Mouse (Mus musculus) heart, embryonic 13.5 days (tissue): ENCODE results near the gene Nphp4. TPM values are rescaled to one million over a fixed set of nuclear protein-coding genes. Genes with fewer than 3 reads are reported as not detected.

Experiments
- ATAC-seq: fragments of 200-750 bp; cut with Nextera tagmentation; 2 replicates; pipeline ENCODE4 v1.8.0; 2017; ENCODE audit warnings: moderate TSS enrichment; ENCODE audit not compliant: insufficient number of reproducible peaks, low FRiP score, low TSS enrichment; ENCODE audit errors: extremely low read depth
- H3K27ac ChIP-seq: fragments of 300-500 bp; sonication (generic); replicated peaks from 2 replicates; pipeline ENCODE4 v1.5.1; 2015; ENCODE audit warnings: moderate library complexity, mild to moderate bottlenecking, inconsistent platforms
- H3K27me3 ChIP-seq: fragments of 300-500 bp; sonication (generic); replicated peaks from 2 replicates; pipeline ENCODE4 v1.6.1; 2015; ENCODE audit warnings: mild to moderate bottlenecking, inconsistent platforms
- H3K36me3 ChIP-seq: fragments of 300-500 bp; sonication (generic); 2 replicates; pipeline ENCODE4 v1.6.1; 2015; ENCODE audit warnings: mild to moderate bottlenecking, inconsistent platforms
- H3K4me1 ChIP-seq: fragments of 300-500 bp; sonication (generic); 2 replicates; pipeline ENCODE4 v1.6.1; 2015; ENCODE audit warnings: inconsistent platforms
- H3K4me2 ChIP-seq: fragments of 300-500 bp; sonication (generic); 2 replicates; pipeline ENCODE4 v1.6.1; 2015; ENCODE audit warnings: inconsistent platforms, mild to moderate bottlenecking, moderate library complexity
- H3K4me3 ChIP-seq: fragments of 300-500 bp; sonication (generic); 2 replicates; pipeline ENCODE4 v1.5.1; 2015; ENCODE audit warnings: moderate library complexity, mild to moderate bottlenecking, inconsistent platforms
- H3K9ac ChIP-seq: fragments of 300-500 bp; sonication (generic); 2 replicates; pipeline ENCODE4 v1.6.1; 2015; ENCODE audit warnings: inconsistent platforms, mild to moderate bottlenecking, moderate library complexity
- H3K9me3 ChIP-seq: fragments of 300-500 bp; sonication (generic); 2 replicates; pipeline ENCODE4 v1.6.1; 2016; ENCODE audit warnings: inconsistent platforms
- WGBS: fragments of 180-500 bp; shearing (Covaris S2); methylation state at CpG from one replicate; pipeline ENCODE4 v1.1.7; 2015; ENCODE audit warnings: mixed read lengths; 5-methylcytosine and 5-hydroxymethylcytosine counted together
- polyA plus RNA-seq: library from polyadenylated mRNA; unstranded; fragments of >200 nt; fragmentation: Nextera tagmentation; extraction: Ambion mirVana; gene quantifications from 2 replicates; pipeline ENCODE4 v1.2.1, GENCODE M21; 2015

Nphp4 gene
- polyA plus RNA-seq: 1.7 TPM in 2 replicates

DNA sequence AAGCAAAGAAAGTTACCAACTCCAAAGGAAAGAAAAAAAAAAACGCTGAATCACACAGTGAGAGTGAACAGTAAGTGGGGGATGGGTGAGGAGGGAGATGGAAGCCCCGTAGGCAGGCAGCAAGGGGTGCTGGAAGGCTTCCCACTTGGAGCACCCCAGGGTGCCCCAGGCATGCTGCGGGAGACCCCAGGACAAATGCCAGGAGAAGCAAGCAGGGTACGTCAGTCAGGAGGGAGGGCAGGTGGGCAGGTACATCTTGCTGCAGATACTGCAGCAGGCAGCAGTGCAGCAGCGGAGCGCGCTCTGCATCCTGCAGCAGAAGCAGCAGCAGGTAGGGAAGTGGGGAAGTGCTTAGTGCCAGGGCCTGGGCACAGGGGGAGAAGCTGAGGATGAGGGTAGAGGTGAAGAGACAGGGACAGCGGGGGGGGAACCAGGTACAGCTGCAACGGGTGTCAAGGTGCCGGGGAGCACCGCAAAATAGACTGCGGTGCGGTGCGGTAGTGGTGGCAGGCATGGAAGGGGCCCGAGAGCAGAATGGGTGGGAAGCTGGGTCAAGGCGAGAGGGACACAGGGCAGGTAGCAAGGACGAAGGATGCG is at the start of gene Nphp4:
Nphp4 (plus strand) TSS at position 280 of the 597 bp plus-strand sequence.
- ATAC-seq: no peak
- Histone ChIP-seq H3K27ac (no peak within 1 kb of the TSS), H3K4me3 (peak within 1 kb of the TSS; percentile 70), H3K9ac (peak within 1 kb of the TSS; percentile 86), H3K9me3 (peaks cover 11% of the 10 kb centered on the region; the same call in 1 of the 2 replicates), H3K4me1 (peaks cover 15% of the 10 kb centered on the region), H3K36me3 (no peaks in the 10 kb centered on the region), H3K27me3 (peaks cover 42% of the 10 kb centered on the region), H3K4me2 (peak within 1 kb of the TSS; percentile 88)
- 7% methylated on average over 18 of the region's 18 CpGs for WGBS

DNA sequence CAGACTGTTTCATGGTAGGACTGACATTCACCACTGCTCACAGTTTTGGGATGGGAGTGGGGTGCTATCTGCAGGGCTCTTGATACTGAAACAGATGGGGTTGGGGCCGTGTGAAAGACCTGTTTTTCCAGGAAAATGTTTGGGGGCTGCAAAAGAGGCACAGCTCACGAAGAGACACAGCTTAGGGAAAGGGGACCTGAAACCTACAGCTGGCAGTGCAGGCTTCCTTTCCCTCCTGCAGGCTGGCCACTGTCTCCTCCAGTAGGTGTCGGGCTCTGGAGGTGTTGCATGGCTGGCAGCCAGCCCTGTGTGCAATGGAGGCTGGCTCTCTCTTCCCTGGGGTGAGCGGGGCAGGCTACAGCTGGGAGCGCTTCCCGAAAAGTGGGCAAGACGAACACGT is 48.2 kb upstream of the Nphp4 start:
- ATAC-seq: no peak
- no peak overlapping the region for H3K27ac ChIP-seq
- H3K9ac ChIP-seq: no peak overlapping the region
- no peak overlapping the region for H3K4me3 ChIP-seq
- peaks cover 27% of the 10 kb centered on the region; the same call in 1 of the 2 replicates for H3K27me3 ChIP-seq
- WGBS: 49% methylated on average over 8 of the region's 8 CpGs
- no peak overlapping the region for H3K4me2 ChIP-seq
- peaks cover 3% of the 10 kb centered on the region; the same call in 1 of the 2 replicates for H3K9me3 ChIP-seq
- H3K4me1 ChIP-seq: no peaks in the 10 kb centered on the region
- H3K36me3 ChIP-seq: no peaks in the 10 kb centered on the region

DNA sequence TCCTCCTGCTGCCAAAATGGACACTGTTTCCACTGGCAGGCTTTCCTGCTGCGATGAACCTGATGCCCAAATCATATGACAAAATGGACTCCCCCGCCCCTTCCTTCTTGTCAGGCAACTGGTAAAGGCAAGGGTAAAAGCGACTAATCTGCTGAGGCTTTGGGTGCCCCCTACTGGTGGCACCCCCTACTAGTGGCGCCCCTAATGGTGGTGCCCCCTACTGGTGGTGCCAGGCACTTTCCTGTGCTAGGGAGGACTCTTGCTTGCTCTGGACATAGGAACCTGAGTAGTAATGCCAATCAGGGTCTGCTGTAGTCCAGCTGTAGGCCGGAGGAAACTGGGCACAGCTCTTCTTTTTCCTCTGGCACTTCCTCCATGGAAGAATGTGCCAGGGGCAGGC is 44.2 kb upstream of the Nphp4 start:
- Histone ChIP-seq H3K4me1 (peaks cover 5% of the 10 kb centered on the region), H3K27ac (no peak overlapping the region), H3K4me2 (no peak overlapping the region), H3K4me3 (no peak overlapping the region), H3K9ac (no peak overlapping the region), H3K9me3 (no peaks in the 10 kb centered on the region), H3K27me3 (peaks cover 40% of the 10 kb centered on the region), H3K36me3 (no peaks in the 10 kb centered on the region)
- ATAC-seq: no peak
- WGBS: 39% methylated on average over 5 of the region's 5 CpGs

DNA sequence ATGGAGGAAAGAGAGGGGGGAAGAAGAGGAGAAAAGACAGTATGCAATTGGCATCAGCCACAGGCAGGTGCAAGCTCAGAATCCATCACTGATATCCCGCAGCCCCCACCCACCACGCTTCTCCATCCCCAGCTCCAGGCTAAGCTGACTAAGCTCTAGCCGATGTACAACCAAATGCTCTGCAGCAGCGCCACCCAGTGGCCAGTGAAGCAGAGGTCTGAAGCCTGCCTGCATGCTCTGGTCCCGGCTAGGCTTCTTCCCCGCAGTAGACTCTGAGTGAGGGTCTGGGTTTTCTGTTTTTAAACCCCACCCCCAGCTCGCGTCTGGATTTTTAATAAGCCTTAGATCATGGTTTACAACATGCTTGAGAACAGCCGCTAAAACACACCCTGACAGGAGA is 41.7 kb upstream of the Nphp4 start:
- peak overlapping the region; percentile 31 for H3K4me3 ChIP-seq
- peaks cover 52% of the 10 kb centered on the region for H3K27me3 ChIP-seq
- no peak for ATAC-seq
- H3K9me3 ChIP-seq: no peaks in the 10 kb centered on the region
- 3% methylated on average over 9 of the region's 9 CpGs for whole genome bisulfite sequencing
- no peak overlapping the region for H3K9ac ChIP-seq
- peaks cover 5% of the 10 kb centered on the region for H3K4me1 ChIP-seq
- H3K27ac ChIP-seq: no peak overlapping the region
- H3K36me3 ChIP-seq: no peaks in the 10 kb centered on the region
- H3K4me2 ChIP-seq: peak overlapping the region; percentile 64

- no peak overlapping the region for H3K9ac ChIP-seq
- H3K4me3 ChIP-seq: peak overlapping the region; percentile 31
- peak overlapping the region; percentile 64 for H3K4me2 ChIP-seq
- no peak for ATAC-seq
- no peak overlapping the region for H3K27ac ChIP-seq
- H3K9me3 ChIP-seq: no peaks in the 10 kb centered on the region
- peaks cover 55% of the 10 kb centered on the region for H3K27me3 ChIP-seq
- peaks cover 5% of the 10 kb centered on the region for H3K4me1 ChIP-seq
- no peaks in the 10 kb centered on the region for H3K36me3 ChIP-seq
- 13% methylated on average over 10 of the region's 10 CpGs for WGBS
Observed at GRCm38 (mm10) chr4:152435255-152435654, 41.3 kb upstream of the Nphp4 start.

DNA sequence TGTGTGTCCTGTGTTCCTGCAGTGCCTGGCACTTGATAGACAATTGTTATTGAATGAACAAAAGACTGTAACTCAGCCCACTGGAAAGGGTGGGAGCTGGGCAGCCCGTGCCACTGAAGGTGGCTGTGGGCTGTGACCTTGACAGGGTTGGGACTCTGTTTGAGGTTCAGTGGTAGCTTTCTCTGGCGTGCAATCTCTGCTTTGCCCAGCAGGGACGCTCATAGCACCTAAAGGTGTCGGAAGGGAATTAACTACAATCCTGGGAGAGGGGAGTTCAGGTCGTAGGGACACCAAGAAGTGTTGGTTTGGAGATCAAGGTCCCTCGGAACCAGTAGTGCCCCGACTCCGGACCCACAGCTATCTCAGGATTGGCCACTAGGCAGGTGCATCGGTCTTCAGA is 35.6 kb upstream of the Nphp4 start:
- Histone ChIP-seq H3K27me3 (peaks cover 30% of the 10 kb centered on the region), H3K9ac (no peak overlapping the region), H3K4me3 (no peak overlapping the region), H3K9me3 (no peaks in the 10 kb centered on the region), H3K4me2 (no peak overlapping the region), H3K27ac (no peak overlapping the region), H3K4me1 (no peaks in the 10 kb centered on the region; the same call in 1 of the 2 replicates), H3K36me3 (no peaks in the 10 kb centered on the region)
- 53% methylated on average over 9 of the region's 9 CpGs for WGBS
- no peak for ATAC-seq

DNA sequence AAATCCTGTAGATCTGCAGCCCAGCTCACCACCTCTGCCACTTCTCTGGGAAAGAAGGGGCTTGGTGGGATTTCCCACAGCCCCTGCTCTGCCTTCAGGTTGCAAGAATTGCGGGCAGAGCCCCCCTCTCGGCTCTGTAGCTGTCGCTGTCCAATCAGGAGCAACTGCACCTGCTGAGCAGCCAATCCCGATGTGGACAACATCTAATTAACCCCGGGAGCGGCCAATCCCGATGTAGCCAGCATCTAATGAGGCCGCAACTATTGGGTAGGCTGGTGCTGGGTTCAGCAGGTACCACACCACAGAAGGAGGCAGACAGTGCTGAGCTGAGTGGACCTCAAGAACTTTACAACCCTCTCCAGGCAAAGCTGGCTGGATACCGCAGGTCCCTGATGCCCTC is 35.0 kb upstream of the Nphp4 start:
- no peak overlapping the region for H3K4me2 ChIP-seq
- no peak overlapping the region for H3K9ac ChIP-seq
- no peaks in the 10 kb centered on the region; the same call in 1 of the 2 replicates for H3K4me1 ChIP-seq
- H3K27ac ChIP-seq: no peak overlapping the region
- H3K9me3 ChIP-seq: no peaks in the 10 kb centered on the region
- ATAC-seq: no peak
- 36% methylated on average over 9 of the region's 9 CpGs for WGBS
- H3K4me3 ChIP-seq: no peak overlapping the region
- H3K36me3 ChIP-seq: no peaks in the 10 kb centered on the region
- peaks cover 23% of the 10 kb centered on the region for H3K27me3 ChIP-seq

- no peaks in the 10 kb centered on the region; the same call in 1 of the 2 replicates for H3K4me1 ChIP-seq
- no peak overlapping the region for H3K4me2 ChIP-seq
- no peaks in the 10 kb centered on the region for H3K9me3 ChIP-seq
- WGBS: 62% methylated on average over 10 of the region's 10 CpGs
- H3K9ac ChIP-seq: no peak overlapping the region
- ATAC-seq: no peak
- no peaks in the 10 kb centered on the region for H3K36me3 ChIP-seq
- H3K27me3 ChIP-seq: 0 out of 2 replicates have a peak, but pooled peaks cover 4% of the 10 kb centered on the region
- no peak overlapping the region for H3K27ac ChIP-seq
- H3K4me3 ChIP-seq: no peak overlapping the region
Observed at GRCm38 (mm10) chr4:152446178-152446577, 30.3 kb upstream of the Nphp4 start.

GRCm38 (mm10) chr4:152447731-152448665 is 28.5 kb upstream of the Nphp4 start:
- Histone ChIP-seq H3K27ac (no peak overlapping the region), H3K4me2 (no peak overlapping the region), H3K4me1 (no peaks in the 10 kb centered on the region), H3K9ac (no peak overlapping the region), H3K36me3 (no peaks in the 10 kb centered on the region), H3K27me3 (no peaks in the 10 kb centered on the region), H3K9me3 (no peaks in the 10 kb centered on the region), H3K4me3 (no peak overlapping the region)
- no peak for ATAC-seq
- WGBS: 72% methylated on average over 22 of the region's 22 CpGs

GRCm38 (mm10) chr4:152448666-152449018 is 27.9 kb upstream of the Nphp4 start:
- Histone ChIP-seq H3K4me2 (no peak overlapping the region), H3K4me3 (no peak overlapping the region)
- WGBS: 56% methylated on average over 8 of the region's 8 CpGs

DNA sequence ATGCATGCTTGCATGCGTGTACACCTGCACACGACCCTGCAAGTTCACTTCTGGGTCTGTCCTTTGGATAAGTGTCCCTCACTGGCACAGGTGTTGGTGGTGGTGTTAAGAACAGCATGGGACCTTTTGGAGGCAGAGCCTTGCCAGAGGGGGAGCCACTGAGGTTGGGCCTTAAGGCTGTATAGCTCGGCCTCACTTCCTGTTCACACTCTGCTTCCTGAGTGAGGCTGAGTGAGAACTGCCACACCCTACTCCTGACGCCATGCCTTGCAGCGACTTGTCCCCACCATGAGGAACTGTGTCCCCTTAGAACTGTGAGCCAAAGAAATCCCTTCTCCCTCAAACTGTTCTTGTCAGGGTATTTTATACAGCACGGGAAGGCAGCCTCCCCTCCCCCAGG is 25.1 kb upstream of the Nphp4 start:
- no peak for ATAC-seq
- Histone ChIP-seq H3K27me3 (0 out of 2 replicates have a peak, but pooled peaks cover 4% of the 10 kb centered on the region), H3K9ac (no peak overlapping the region), H3K4me3 (no peak overlapping the region), H3K4me1 (peaks cover 2% of the 10 kb centered on the region), H3K9me3 (no peaks in the 10 kb centered on the region), H3K4me2 (no peak overlapping the region), H3K27ac (no peak overlapping the region), H3K36me3 (no peaks in the 10 kb centered on the region)
- WGBS: 73% methylated on average over 6 of the region's 6 CpGs

More at GRCm38 (mm10) chr4:152448666-152449018, 27.9 kb upstream of the Nphp4 start:
- Histone ChIP-seq H3K9ac (no peak overlapping the region), H3K27ac (no peak overlapping the region), H3K27me3 (no peaks in the 10 kb centered on the region), H3K36me3 (no peaks in the 10 kb centered on the region), H3K4me1 (no peaks in the 10 kb centered on the region), H3K9me3 (no peaks in the 10 kb centered on the region)
- no peak for ATAC-seq
